Mouse (Mus musculus) c-Kit-positive CD71-negative TER-119-negative erythroid progenitor cells, embryonic 14.5 days (primary cell): ENCODE measurements around the gene Prpf6.

Source experiments
- DNase-seq: peaks from one replicate; pipeline ENCODE4 v3.0.0-alpha.2; 2013; ENCODE audit warnings: low read depth

Gene Prpf6

DNA sequence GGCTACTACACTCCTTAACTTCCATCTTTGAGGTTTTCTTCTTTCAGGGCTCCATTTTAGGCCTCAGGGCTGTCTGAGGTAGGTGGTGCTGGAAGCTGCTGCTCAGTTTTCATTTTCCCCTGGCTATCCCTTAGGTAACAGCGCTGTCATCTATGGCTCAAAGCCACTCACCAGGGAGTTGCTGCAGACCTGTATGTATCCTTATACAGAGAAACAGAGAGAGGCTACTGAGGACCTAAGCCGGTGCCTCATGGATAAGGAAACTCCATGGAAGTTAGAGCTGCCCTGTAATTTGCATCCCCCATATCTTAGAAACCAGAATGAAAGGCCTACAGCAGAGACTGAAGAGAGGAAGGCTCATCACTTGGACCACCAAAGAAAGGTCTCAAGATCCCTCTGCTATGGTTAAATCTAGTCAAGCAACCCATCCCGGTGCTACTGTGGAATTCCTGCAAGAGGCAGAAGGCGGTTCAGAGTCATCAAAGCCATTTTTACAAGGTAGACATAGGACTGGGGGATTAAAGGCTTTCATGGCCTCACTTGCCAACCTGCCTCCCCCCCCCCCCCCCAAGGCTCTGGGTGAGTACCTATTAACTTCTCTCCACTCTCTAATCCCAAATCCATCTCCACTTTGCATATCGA, 11.4 kb upstream of the Prpf6 start:
- DNase-seq: no peak

DNA sequence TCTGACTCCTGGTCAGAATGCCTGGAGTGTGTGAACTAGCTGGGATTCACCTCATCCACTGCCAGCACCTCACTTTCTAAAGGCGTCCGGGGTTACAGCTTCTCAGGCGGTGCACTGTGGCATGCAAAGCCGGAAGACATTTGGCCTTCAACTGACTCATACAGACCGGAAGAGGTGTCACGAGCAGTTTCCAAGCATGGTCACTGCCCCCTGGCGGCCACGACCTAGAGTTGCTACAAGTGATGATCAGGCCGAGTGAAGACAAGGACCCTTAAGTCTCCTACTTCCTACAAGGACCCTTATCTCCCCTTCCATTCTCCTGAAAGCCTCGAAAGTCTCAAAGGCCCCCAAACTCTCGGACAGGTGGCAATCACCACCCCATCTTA, 10.7 kb upstream of the Prpf6 start:
- DNase-seq: peak; percentile 89

DNA sequence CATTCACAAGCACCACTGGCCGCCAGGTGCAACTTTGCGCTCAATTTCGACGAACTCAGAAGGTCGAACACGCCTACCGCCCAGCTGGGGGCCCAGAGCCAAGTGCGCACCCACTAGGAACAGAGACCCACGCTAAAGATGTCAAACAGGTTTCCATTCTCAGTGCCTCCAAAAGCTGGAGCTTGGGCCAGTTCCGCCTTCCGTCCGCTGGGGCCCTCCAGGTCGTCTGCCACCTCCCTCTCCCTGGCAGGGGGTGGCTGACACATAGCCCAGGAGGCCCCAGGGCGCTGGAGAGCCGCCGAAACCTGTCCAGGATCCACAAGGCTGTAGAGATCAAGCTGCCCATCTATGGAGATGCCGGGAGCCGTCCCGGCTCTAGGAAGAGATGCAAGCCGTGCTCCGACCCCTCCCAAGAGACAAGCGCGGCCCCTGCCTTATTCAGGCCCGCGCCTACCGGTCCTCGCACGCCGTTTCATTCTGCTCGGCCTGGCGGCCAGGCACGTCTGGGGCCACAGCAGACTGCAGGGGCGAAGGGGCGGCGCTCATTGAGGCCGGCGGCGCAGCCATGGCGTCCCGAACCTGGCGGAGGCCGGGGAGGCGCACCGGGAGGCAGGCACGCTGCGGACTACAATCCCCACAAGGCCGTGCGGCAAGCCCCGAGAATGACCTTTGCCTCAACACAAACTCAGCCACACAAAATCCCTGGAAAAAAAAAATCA, 10.1 kb upstream of the Prpf6 start:
- DNase-seq: no peak

DNA sequence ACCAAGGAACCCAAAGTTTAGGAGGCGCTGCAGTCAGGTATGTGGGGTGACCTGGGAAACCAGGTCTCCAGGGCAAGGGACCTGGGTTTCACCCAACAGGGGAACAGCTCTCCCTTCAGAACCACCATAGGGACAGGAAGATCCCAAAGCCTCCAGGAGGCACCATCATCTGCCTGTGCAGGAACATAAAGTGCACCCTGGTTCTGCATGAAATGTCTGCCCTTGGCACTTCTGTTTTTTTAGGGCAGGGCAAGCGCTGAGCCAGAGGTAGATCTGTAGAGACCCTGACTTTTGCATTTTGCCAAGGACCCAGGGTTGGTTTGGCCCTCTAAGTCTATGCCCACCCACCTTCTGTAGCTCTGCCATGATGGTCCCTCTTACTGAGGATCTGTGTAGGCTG, 9.3 kb upstream of the Prpf6 start:
- no peak for DNase-seq

DNA sequence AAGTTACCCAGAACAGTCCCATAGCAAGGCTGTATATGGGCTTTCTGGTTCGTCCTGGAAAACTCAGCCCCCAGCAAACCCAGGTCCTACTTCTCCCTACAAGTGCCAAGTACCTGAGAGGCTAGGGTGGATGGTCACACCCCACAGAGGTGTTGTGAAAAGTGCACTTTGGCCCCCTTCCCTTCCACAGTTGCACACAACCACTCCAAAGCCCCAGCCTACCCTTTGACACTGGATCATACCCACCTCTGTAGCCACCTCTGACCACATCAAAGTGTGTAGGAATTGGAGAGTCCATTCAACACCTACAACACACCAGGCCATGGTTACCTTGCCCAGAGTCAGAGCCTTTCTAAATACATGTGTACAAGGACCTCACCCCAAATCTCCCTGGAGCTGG, 8.7 kb upstream of the Prpf6 start:
- DNase-seq: no peak

DNA sequence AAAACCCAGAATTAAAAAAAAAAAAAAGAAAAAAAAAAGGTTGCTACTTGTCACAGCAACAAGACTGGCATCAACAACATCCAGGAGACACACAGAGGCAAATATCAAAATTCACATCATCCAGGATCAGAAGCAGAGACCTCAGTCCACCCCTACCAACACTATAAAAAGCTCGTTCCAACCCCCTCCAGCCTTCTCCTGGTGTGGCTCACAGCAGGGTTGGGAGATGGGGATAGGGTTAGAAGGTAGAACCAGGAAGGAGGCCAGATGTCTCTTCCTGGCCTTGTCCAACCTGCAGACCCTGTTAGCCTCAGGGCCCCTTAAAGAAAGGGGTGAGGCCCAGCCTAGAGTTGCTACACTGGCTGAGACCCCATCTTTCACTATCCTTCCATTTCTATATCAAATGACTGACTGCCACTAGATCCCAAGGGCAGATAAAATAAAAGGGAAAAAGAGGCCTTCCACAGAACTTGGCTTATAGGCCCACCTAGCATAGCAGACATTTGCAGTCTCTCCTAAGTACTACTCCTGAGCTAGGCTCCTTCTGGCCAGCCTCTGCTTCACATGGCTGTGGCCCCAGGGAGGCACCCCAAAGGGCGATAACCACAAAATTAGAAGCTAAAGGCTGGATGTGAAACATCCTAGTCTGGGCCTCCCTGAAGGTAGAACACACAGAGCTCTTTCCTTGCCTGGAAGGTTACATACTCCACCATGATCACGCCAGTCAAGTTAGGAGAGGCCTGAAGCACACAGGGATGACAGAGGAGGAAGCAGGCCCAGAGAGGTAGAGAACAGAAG, 8.0 kb upstream of the Prpf6 start:
- no peak for DNase-seq

DNA sequence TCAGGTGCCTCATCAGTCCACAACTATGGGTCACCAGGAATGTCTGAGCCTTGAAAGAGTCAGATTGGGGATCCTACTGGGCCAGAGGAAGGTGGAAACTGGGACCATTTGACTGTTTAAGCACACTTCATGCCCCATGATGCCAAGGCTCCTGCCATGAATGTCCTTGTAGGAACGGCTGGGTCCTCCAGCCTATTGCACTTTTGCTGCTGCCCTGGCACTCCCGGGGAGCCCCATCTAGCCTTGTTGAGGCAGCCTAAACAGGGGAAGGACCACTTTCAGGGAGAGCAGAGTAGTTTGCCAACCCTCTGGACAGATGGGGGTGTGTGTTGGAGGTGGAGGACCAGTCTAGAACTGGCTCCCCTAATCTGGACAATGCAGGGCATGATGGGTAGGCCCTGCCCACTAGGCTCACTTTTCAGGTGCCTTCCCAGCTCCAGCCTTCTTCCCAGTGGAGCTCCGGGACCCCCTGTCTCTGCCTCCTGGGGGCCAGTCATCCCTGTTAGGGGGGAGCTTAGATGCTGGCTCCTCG, 7.2 kb upstream of the Prpf6 start, which contains the start of gene Uckl1:
Gene Uckl1, minus strand, starts transcription at position 482 of the 532 bp plus-strand sequence.
- no peak for DNase-seq

DNA sequence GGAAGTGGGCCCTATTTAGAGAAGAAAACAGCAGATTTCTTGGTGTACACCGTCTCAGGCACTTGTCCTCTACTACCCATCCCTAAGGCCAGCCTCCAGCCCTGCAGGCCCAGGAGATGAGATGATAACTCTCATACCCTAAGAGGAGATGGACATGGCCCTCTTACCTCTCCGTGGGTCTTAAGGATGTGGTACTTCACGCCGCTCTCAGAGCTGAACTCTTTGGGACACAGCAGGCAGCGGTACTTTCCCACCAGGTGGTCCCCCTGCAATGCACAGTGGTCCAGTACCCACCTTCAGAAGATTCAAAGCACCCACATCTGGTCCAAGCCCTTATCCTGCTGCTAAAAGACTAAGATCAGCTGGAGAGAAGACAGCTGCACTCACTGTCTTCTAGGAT, 6.2 kb upstream of the Prpf6 start:
- DNase-seq: no peak

DNA sequence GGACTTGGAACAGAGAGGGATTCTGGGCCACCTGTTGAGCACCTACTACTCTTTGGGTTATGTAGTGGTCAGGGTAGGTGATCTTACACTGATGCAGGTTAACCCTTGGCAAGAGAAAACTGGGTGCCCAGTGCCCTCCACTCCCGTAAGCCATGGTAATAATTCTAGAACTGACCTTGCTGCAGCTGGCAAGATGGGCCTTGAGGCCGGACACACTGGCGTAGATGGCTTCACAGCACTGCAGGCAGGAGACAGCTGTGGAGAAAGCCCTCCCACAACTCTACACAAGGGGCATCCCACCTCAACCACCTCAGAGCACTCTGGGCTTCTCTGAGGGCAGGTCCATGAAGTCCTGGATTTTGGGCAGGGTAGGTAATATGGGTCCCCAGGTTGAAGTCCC, 5.5 kb upstream of the Prpf6 start:
- no peak for DNase-seq

DNA sequence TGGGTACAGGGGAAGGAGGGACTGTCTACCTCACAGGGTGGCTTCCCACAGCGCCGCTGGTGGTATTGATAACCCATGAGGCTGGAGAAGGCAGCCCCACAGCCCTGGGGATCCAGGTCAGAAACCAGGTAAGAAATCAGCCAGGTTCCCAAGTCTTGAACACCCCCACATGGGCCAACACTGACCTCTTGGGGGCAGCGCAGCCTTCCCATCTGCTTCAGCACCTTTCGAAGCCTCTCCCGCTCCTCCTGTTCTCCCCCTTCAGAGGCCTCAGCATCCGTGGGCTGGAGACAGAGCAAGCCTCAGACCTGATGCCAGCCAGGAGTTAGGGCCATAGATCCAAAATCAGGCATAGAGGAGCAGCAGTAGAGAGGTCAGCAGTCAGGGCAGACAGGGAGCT, 3.9 kb upstream of the Prpf6 start:
- no peak for DNase-seq

DNA sequence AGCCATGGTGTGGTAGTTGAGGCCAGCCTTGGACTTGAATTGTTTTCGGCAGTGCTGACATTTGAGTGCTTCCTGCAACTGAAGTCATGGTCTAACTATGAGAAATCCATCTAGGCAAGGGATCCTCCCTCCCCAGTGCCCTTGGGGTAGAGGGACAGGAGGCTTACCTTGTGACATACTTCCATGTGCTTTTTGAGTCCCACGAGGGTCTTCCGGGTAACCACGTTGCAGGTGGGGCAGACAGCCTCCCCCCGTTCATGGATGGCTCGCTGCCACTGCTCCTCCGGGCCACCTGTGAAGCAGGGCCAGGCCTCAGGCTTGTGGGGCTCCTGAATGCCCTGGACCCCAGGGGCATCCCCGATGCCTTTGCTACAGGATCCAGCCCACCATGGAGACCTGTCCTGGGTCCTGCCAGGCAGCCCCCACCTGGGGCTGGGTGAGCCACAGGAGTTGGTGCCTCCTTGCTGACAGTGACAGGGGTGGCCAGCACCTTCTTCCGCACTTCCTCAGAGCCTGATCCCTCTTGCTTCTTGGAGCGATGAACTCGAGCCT, 3.4 kb upstream of the Prpf6 start:
- no peak for DNase-seq

DNA sequence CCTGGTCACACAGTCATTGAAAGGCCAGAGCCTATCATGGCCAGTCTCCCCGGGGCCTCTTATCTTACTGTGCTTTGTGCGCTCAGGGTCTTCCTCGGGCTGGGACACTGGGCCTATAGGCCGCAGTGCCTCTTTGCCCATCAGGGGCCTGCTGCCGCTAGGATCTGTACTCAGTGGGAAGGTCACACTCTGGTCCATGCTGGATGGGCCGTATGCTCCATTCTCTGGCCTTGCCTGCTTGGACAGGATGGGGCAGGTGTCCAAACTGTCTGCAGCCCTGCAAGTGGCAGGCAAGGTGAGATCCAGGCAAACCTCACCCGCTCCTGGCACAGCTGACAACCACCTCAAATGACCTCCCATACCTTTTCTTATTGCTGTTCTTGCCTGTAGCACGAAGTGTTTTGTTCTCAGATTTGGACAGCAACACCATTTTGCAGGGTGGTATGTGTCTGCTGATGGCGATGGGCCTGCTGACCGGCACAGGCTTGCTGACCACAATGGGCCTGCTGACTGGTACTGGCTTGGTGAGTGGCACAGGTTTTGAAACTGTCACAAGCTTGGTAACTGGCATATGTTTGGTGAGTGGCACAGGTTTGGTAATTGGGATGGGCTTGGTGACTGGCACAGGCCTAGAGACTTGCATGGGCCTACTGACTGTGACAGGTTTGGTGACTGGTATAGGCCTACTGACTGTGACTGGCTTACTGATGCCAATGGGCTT, 2.5 kb upstream of the Prpf6 start:
- DNase-seq: no peak

DNA sequence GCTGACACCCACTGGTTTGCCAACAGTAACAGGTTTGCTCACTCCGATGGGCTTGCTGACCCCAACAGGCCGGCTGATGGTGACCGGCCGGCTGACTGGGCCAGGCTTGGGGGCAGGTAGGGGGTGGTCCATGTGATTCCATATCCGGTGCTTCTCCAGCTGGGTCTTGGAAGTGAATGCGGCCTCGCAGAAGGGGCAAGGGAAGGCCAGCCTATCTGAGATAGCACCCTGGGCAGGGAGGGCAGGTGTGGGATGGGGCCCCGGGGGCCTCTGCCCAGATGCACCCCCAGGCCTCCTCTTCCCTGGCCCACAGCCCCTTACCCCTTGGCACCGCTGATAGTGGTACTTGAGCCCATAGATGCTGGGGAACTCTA, 1.9 kb upstream of the Prpf6 start:
- DNase-seq: no peak

DNA sequence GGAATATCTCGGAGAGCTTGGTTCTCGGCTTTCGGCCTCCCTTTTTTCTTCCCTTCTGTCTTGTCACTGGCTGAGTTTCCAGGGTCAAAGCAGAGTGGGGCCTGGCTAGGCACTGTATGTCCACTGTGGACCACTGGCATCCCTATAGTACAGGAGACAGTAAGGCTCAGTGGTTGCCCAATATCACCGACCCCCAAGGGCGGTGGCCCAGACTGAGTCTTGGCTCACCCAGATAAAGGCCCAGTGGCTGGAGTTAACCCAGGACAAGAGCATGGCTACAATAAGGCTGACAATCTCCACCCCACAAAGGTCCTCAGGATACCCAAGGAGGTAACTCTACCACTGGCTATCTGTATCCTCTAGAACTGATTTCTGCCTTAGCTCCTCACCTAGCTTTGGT, 1.2 kb upstream of the Prpf6 start:
- DNase-seq: no peak

DNA sequence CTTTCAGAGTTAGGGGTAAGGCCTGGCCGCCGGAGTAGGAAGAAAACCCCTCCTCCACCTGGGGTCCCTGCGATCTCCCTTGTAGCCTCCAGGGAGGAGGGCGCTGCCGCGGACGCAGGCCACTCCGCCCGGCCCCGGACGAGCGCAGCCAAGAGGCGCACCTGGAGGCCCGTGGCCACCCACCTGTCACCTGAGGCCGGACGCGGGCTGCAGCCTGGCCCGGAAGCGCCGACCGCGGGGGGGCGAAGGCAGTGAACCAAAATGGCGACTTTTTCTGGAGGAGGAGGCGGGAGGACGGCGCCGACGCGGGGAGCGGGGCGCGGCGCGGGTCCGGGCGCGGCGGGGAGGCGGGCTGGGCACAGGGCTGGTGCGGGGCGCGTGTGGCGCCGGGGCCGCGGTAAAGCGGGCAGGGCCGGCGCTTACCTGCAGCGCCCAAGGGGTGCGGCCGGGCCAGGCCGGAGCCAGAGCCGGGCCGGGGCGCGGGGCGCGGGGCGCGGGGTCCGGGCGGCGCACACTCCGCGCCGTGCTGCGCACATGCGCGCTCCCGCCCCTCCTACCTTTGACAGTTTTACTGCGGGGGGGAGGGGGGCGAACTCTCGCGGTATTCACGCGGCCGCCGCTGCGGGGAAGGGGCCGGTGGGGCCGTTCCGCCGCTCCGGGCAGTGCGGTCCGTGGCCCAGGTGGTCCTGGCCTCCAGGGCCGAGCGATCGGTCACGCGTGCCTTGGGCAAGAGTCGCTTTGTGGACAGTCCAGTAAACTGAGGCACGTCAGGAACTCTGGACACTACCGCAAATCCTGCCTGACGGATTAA, 768 bp downstream of the Prpf6 start, which contains the start of gene Zfp512b:
Gene Zfp512b, minus strand, starts transcription at position 573 of the 811 bp plus-strand sequence.
- DNase-seq: no peak

DNA sequence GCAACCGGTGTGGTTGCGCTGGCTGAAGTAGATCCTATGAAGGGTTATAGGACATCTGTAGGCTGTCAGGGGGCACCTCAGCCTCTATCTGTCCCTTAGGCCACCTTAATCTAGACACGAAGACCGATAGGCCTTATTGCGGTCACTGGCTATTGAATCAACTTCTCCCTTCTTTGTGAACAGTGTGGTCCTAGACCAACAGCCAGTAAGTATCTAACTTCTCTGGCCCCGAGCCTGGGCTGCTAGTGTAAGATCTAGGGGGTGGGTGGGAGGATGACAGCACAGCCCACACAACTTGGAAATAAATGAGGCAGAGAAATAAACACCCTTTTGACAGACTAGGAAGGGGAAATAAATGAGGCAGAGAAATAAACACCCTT, 1.4 kb downstream of the Prpf6 start:
- no peak for DNase-seq

DNA sequence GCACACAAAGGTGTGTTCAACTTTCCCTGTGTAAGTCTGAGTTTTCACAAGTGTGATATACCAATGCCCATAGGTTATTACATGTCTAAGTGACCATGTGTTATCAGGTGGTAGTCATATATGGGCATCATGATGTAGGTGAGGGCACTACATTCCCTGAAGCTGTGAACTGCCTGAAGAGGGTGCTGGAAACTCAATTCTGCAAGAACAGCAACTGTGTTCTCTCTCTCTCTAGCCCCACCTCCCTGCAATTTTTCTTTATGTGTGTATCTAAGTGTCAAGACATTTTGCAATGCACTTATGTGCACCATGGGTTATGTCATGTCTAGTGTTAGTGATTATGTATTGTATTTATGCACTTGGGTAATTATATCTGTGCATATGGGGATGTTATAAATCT, 2.3 kb downstream of the Prpf6 start:
- DNase-seq: no peak

DNA sequence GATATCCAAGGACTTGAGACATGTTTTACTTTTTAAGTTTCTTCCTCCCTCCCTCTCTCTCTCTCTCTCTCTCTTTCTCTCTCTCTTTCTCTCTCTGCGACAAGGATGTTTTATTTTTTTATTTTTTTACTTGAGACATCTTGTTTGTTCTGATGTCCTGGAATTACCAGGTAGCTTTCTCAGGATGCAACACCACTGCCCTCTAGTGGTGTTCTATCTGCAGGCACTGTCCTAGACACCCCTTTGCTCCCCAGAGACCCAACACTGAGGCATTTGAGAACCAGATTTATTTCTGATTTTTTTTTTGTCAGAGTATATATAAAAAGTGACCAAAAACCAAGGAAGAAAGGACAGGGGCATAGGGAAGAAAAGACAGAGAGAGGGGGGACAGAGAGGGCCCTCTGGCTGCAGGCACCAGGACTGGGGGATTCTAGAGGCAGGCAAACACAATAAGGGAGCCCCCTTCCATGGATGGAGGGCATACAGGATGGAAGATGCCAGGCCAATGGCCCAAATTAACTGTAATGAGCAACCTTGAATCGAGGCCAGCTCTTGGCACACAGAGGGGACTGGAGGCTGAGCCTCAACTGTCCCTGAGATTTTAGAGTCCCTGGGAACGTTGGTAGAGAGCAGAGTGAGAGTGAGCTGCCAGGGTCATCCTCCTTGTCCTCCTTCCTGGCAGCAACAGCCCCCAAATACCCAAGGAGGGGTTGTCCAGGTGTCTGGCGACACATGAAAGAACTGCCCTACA, 3.5 kb downstream of the Prpf6 start:
- no peak for DNase-seq

DNA sequence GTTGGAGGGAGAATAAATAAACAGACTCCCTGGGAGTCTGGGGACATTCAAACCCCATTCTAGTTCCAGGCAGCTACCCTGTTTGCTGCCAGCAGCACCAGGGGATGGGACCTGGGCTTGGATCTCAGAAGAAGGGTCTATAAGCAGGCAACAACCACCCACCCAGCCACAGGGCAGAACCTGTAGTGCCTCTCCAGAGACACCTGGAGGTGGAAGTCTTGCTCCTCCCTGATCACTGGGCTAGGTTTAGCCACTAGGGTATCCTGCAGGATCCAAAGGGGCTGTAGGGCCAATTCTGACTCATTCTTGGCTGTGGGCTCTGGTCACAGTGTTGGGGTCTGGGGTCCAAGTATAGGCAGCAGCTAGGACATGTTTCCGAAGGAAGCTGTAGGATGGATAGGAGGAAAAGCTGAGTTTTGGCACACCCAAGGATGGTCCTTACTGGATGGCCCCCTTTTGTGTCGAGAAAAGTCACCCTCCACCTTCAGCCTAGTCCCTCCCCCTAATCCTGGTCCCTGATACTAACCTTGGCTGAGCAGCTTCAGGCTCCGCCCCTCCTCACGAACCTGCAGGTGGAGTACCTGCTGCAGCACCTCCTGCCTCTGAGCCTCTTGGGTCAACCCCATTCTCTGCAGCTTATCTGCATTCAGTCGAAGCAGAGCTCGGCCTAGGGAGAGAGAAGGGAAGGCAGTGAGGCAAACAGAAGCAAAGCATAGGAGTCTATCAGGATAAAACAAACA, 4.7 kb downstream of the Prpf6 start:
- no peak for DNase-seq
